Mouse (Mus musculus) ZHBTc4 (cell line): ENCODE data around the gene Pgm2.
A peak's percentile ranks its signal among the peaks of the same experiment; 100 is the strongest.

Experiments used
- DNase-seq: peaks from one replicate; pipeline ENCODE4 v3.0.0-alpha.2; 2011; ENCODE audit warnings: low read depth, low spot score

Gene Pgm2

GRCm38 (mm10) chr5:64144315-64144714 lies 51.6 kb downstream of the Pgm2 start:
- no peak for DNase-seq

DNA sequence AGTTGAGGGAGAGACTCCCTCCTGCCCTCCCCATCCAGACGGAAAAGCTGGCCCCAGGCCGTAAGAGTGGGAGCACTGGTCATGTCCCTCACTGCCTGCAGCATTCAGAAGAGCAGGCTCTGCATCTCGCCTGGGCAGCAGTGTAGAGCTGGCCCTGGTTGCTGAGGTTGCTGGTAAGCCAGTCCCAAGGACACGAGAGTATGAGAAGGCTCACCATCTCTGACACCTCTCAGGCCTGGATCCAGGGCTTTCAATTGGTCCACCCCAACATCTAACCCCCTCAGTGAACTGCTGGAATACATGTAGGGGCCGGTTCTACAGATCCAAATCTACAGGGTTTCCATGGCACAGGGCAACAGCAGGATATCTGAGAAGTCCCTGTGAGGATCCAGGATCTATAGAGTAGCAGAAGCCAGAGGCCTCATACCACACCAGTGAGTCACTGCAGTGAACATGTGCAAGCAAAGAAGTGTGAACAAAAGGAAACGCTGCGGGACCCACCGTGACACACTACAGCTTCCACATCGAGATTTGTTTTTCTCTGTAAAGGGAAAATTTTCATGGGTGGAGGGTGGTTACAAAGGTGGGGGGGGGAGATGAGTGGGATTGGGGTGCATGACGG lies 53.7 kb downstream of the Pgm2 start:
- no peak for DNase-seq

DNA sequence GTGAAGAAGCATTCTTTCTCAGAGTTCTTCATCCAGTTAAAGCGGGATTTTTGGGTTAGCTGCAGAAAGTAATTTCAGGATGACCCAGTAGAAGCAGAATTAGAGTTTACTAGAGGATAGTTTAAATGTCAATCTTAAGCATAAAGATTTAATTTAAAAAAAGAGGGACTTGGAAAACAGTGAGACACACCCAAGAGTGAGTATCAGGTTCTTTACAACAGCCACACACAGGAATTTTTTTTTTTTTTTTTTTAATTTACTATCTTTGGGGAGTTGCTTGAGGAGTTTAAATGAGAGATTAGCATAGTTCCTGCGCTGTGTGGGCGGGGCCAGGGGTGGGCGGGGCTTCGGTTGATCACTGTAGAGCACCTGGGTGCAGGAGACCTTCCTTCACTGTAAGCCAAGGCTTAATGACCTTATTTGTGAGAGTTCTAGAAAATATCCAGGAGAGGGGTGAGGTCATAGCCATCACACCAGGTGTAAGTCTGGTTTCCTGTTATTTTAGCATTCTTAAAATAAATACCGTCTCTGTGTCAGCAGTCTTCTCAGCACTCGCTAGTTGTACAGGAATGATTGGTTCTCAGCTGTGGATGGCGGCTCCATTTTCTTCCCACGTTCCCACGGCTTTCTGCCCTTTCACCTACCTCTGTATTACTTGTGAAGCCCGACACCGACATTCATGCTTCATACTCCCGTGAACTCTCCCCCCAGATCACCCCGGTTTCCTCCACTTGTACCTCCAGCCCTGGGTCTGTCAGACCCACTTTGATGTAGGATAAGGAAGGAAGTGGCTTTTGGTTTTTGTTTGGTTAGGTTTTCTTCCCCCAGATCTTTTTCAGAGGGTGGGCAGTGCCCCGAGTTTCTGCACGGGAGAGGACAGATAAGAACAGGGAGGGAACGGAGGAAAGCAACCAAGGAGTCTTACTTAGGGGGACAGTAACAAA lies 56.7 kb downstream of the Pgm2 start:
- peak; percentile 43 for DNase-seq

- no peak for DNase-seq
Observed at GRCm38 (mm10) chr5:64153319-64153718, 60.6 kb downstream of the Pgm2 start.

DNA sequence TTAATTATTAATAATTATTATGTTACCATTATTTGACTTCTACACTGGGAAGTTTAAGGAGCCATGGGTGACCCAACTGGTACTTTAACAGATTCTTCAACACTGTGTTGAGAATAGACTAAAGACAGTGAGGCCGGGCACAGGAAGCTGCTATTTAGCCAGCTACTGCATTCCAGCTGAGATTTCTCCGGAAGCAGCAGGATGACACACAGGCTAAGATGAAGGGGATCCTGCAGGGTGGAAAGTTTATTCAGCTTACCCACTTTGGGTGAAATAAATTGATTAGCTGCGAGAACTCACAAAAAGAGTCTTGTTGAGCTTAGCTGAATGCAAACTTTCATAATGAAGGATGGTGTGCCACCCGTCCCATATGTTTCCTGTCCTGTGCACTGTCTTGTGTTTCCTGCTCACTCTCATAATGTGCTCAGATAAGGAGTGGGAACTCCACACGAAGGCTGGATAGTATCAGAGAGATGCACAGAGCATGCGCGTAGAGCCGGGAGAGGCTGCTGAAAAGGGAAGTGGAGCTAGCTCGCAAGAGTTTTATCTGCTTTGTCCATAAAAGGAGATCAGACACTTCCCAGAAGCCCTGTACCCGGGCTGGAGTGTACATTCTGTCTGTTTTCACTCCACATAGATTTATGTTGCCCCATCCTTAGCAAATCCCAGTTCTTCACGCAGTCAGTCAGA lies 63.3 kb downstream of the Pgm2 start, which contains the start of gene Tbc1d1:
Tbc1d1 (plus strand) TSS at position 445 of the 690 bp plus-strand sequence.
- no peak for DNase-seq

GRCm38 (mm10) chr5:64156579-64156978 lies 63.8 kb downstream of the Pgm2 start:
- DNase-seq: no peak

GRCm38 (mm10) chr5:64157926-64158325 lies 65.2 kb downstream of the Pgm2 start:
- no peak for DNase-seq

DNA sequence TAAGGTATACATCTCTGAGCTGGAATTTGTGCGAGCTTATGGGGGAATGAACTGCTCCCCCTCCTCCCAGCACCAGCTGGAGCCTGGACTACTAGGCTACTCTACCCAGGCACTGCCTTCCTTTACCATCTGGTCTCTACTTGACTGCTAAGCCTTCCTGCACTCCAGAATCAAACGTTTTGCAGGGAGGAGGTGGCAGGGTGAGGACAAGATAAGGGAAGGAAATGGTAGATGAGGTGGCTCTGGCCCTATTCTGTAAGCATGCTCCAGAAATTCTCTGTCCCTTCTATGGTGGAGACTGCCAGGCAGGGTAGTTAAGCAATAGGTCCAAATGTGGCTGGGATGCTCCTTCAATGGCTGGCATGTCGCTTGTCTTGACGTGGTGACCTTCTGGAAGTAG lies 65.8 kb downstream of the Pgm2 start:
- DNase-seq: peak; percentile 7

DNA sequence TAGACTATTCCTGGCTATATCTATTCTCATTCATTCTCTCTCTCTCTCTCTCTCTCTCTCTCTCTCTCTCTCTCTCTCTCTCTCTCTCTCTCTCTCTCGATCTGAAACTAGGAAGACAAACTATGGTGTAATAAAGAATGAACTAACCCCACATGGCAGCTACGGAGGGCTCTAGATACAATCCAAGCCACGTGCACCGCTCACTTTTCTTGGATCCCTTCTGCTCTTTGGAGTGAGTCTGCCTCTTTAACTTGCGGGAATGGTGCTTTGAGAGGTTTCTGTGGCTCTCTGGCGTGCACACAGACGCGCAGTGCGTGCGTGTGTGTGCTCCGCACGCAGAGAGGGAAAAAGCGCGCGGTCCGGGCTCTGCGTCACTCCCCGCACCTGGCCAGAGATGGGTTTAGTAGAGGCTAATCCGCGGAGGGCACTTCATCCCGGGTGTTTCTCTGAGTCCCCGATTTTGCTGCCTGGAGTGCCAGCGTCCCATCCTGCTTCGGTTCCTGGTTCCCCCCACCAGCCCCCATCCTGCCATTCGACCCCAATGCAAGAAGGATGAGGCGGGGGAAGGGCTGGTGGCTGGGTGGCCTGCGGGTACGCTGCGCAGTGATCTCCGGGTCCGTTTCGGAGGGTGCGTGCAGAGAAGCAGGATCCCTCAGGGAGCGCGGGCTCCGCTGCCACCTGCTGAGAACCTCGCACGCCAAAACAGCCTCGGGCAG lies 66.5 kb downstream of the Pgm2 start:
- peak; percentile 58 for DNase-seq

GRCm38 (mm10) chr5:64159781-64160704 lies 67.3 kb downstream of the Pgm2 start:
- DNase-seq: peak; percentile 70

GRCm38 (mm10) chr5:64160705-64161391 lies 68.1 kb downstream of the Pgm2 start:
- DNase-seq: peak; percentile 30

DNA sequence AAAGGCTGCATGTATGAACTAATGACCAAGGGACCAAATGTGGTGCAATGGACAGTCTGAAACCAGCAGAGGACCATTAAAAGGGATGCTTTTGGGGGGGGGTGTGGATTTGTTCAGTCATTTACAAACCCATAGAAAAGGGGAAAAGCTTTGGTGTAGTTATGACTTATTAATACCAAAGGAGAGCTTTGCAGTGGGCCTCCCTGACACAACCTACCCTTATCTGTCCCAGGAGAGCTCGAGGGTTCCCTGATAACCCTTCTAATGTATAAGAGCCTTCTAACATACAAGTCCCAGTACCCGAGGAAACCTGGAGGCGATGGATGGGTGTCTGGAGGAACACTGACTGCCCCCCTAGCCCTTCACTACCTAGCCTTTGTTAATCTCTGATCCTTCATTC lies 69.2 kb downstream of the Pgm2 start:
- DNase-seq: no peak

GRCm38 (mm10) chr5:64162582-64162981 lies 69.8 kb downstream of the Pgm2 start:
- DNase-seq: no peak

GRCm38 (mm10) chr5:64164414-64164813 lies 71.7 kb downstream of the Pgm2 start:
- no peak for DNase-seq

DNA sequence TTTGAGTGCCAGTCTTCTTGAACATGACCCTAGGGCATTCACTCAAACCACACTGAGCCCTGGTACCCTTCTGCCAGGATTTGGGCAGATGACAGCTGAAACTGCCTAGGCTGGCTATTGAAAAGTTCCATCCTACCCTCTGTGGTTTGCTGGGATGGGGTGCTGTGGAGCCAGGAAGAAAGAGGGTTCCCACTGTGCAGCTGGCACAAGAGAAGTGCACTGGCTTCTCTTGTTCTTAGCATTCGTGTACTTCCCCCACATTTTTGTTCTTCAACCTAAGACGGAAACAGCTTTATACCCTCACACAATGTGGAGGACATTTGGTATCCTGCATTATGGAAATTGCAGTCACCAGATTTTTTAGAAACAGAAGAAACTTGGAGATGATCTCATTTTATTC lies 73.1 kb downstream of the Pgm2 start:
- no peak for DNase-seq

DNA sequence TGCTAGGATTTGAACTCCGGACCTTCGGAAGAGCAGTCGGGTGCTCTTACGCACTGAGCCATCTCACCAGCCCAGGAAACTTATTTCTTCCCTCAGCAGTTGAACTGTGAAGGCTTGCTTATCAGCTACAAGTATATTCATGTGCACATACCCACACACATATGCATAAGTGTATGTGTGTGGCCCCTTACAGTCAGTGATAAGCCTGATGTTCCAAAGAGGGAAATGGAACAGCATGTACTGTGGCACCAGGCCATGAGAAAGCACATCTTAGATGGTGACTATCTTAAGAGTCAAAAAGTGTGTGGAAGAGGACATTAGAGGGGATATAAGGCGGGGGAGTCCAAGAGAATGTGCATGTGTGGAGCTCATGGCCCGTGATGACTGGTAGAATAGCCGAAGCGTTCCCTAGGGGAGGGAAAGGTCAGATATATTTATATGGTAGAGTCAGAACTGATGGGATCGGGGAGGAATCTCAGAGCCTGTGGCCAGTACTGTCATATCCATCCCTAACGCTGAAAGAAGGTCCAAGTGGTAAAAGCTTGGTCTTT lies 76.3 kb downstream of the Pgm2 start:
- DNase-seq: no peak

DNA sequence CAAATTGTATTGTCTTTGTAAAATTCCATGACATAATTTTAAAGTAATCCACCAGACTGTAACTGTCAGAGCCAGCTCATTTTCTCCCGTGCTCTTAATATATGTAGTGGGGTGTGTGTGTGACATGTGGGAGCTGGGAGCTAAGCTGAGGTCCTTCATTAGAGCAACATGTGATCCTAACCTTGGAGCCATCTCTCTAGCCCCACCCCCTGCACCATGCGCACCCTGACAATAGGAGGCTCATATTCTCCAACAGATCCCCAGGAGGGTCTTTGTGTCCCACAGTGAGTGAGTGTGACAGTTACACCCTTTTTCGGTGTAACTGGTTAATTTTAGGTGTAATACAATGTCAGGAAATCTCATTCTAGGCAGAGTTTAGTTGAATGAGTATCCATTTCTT lies 80.1 kb downstream of the Pgm2 start:
- peak; percentile 14 for DNase-seq

DNA sequence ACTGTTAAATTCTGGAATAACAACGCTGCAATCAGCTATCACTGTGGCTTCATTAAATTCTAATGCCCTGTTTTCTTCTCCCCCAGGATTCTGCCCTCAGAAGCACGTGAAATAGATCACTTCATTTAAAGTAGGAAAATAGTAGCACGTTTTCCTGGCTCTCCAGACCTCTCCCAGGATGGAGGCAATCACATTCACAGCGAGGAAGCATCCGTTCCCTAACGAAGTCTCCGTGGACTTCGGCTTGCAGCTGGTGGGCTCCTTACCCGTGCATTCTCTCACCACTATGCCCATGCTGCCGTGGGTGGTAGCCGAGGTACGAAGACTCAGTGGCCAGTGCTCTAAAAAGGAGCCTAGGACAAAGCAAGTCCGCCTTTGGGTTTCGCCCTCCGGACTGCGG lies 80.6 kb downstream of the Pgm2 start:
- no peak for DNase-seq

DNA sequence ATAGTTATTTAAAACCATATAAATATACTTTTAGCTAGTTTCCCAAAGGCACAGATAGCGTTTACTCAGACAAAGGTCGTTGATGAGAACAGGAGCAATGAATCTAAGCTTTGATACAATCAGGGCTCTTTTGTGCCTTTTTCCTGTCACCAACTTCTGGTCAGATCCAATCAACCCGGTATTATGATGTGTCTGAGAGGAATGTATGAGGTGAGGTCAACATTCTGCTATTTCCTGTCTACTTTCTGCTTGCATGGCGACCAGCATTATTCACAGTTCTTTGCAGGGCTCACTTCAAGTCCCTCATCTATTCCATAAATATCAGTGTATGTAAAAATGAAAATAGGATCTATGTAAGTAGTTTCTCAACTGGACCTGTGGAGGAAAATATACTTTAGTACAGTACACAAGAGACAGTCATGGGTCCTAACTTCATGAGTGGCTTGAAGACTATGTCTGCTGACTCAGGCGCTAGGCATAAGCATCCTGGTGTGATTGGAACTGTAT lies 81.7 kb downstream of the Pgm2 start:
- DNase-seq: no peak
